Mouse (Mus musculus) heart, embryonic 15.5 days (tissue): ENCODE data around the gene Olfr716. TPM values are rescaled to one million over a fixed set of nuclear protein-coding genes. Genes with fewer than 3 reads are reported as not detected.
"Not testable (repeated sequence)": the region's sequence is repeated elsewhere in the genome, so short reads cannot be mapped to it uniquely, and the experiment has no call there.

Experiments used
- ATAC-seq: fragments of 200-750 bp; cut with Nextera tagmentation; replicated peaks from 2 replicates; pipeline ENCODE4 v1.8.0; 2017; ENCODE audit warnings: low read depth, moderate TSS enrichment; ENCODE audit not compliant: insufficient number of reproducible peaks, insufficient read depth, low FRiP score
- H3K27ac ChIP-seq: fragments of 300-500 bp; sonication (generic); 2 replicates; pipeline ENCODE4 v1.5.1; 2015; ENCODE audit warnings: mild to moderate bottlenecking, inconsistent platforms
- H3K27me3 ChIP-seq: fragments of 300-500 bp; sonication (generic); 2 replicates; pipeline ENCODE4 v1.6.1; 2015; ENCODE audit warnings: inconsistent platforms
- H3K36me3 ChIP-seq: fragments of 300-500 bp; sonication (generic); 2 replicates; pipeline ENCODE4 v1.6.1; 2015; ENCODE audit warnings: mild to moderate bottlenecking, inconsistent platforms
- H3K4me1 ChIP-seq: fragments of 300-500 bp; sonication (generic); replicated peaks from 2 replicates; pipeline ENCODE4 v1.6.1; 2015; ENCODE audit warnings: inconsistent platforms
- H3K4me2 ChIP-seq: fragments of 300-500 bp; sonication (generic); 2 replicates; pipeline ENCODE4 v1.6.1; 2015; ENCODE audit warnings: inconsistent platforms, mild to moderate bottlenecking, moderate library complexity
- H3K4me3 ChIP-seq: fragments of 300-500 bp; sonication (generic); 2 replicates; pipeline ENCODE4 v1.5.1; 2015; ENCODE audit warnings: mild to moderate bottlenecking, inconsistent platforms
- H3K9ac ChIP-seq: fragments of 300-500 bp; sonication (generic); 2 replicates; pipeline ENCODE4 v1.6.1; 2015; ENCODE audit warnings: mild to moderate bottlenecking, inconsistent platforms
- H3K9me3 ChIP-seq: fragments of 300-500 bp; sonication (generic); replicated peaks from 2 replicates; pipeline ENCODE4 v1.6.1; 2016; ENCODE audit warnings: inconsistent platforms
- WGBS: fragments of 180-500 bp; shearing (Covaris S2); methylation state at CpG from one replicate; pipeline ENCODE4 v1.1.7; 2015; ENCODE audit warnings: mixed read lengths; 5-methylcytosine and 5-hydroxymethylcytosine counted together
- polyA plus RNA-seq: library from polyadenylated mRNA; unstranded; fragments of >200 nt; fragmentation: Nextera tagmentation; extraction: Ambion mirVana; gene quantifications from 2 replicates; pipeline ENCODE4 v1.2.1, GENCODE M21; 2015

Gene Olfr716
- polyA plus RNA-seq: not detected in 2 replicates

GRCm38 (mm10) chr7:107138027-107138426 lies at the start of gene Olfr716:
TSS of gene Olfr716 (plus strand) at chr7:107138327.
- not testable (repeated sequence) for ATAC-seq, H3K27me3 ChIP-seq, H3K9ac ChIP-seq, H3K27ac ChIP-seq, H3K4me2 ChIP-seq, H3K36me3 ChIP-seq, H3K9me3 ChIP-seq, H3K4me1 ChIP-seq, H3K4me3 ChIP-seq
- WGBS: 60% methylated on average over 2 of the region's 2 CpGs

- Histone ChIP-seq H3K9me3 (no peaks in the 10 kb centered on the region), H3K4me3 (no peak within 1 kb of the TSS), H3K9ac (no peak within 1 kb of the TSS), H3K4me2 (no peak within 1 kb of the TSS), H3K36me3 (no peaks in the 10 kb centered on the region), H3K4me1 (no peaks in the 10 kb centered on the region), H3K27ac (no peak within 1 kb of the TSS), H3K27me3 (no peaks in the 10 kb centered on the region)
- ATAC-seq: no peak
- 26% methylated on average over 1 of the region's 1 CpGs for WGBS
These were observed 45.2 kb upstream of the Olfr716 start, which contains the start of gene Olfr17 for GRCm38 (mm10) chr7:107092920-107093319. TSS of gene Olfr17 (plus strand) at chr7:107093220.

- H3K9ac ChIP-seq, H3K4me3 ChIP-seq, H3K36me3 ChIP-seq, H3K27me3 ChIP-seq, H3K4me1 ChIP-seq, H3K9me3 ChIP-seq, H3K27ac ChIP-seq, ATAC-seq, H3K4me2 ChIP-seq: not testable (repeated sequence)
- 63% methylated on average over 2 of the region's 2 CpGs for WGBS
These were observed 27.9 kb upstream of the Olfr716 start, which contains the start of gene Olfr715b for GRCm38 (mm10) chr7:107110269-107110668. TSS of gene Olfr715b (minus strand) at chr7:107110369.

- H3K9me3 ChIP-seq, H3K4me3 ChIP-seq, H3K27me3 ChIP-seq, ATAC-seq, H3K4me1 ChIP-seq, H3K27ac ChIP-seq, H3K9ac ChIP-seq, H3K36me3 ChIP-seq, H3K4me2 ChIP-seq: not testable (repeated sequence)
- 74% methylated on average over 3 of the region's 3 CpGs for WGBS
These were observed 7.1 kb upstream of the Olfr716 start, which contains the start of gene Olfr715 for GRCm38 (mm10) chr7:107130983-107131382. TSS of gene Olfr715 (minus strand) at chr7:107131083.

- whole genome bisulfite sequencing: 73% methylated on average over 10 of the region's 10 CpGs
- no peaks in the 10 kb centered on the region for H3K27me3 ChIP-seq
- H3K9me3 ChIP-seq: no peaks in the 10 kb centered on the region
- no peak for ATAC-seq
- no peak within 1 kb of the TSS for H3K4me3 ChIP-seq
- no peaks in the 10 kb centered on the region for H3K4me1 ChIP-seq
- H3K4me2 ChIP-seq: no peak within 1 kb of the TSS
- H3K27ac ChIP-seq: no peak within 1 kb of the TSS
- no peaks in the 10 kb centered on the region for H3K36me3 ChIP-seq
- H3K9ac ChIP-seq: no peak within 1 kb of the TSS
These were observed 28.6 kb downstream of the Olfr716 start, which contains the start of gene Nlrp14 for GRCm38 (mm10) chr7:107166690-107167089. TSS of gene Nlrp14 (plus strand) at chr7:107166990.

GRCm38 (mm10) chr7:107180406-107180805 lies 42.3 kb downstream of the Olfr716 start:
- Histone ChIP-seq H3K4me3 (no peak overlapping the region), H3K27ac (no peak overlapping the region), H3K27me3 (no peaks in the 10 kb centered on the region), H3K9ac (no peak overlapping the region), H3K9me3 (no peaks in the 10 kb centered on the region), H3K36me3 (no peaks in the 10 kb centered on the region), H3K4me2 (no peak overlapping the region), H3K4me1 (no peaks in the 10 kb centered on the region)
- ATAC-seq: no peak
- WGBS: 29% methylated on average over 2 of the region's 2 CpGs

Other genes starting within 250 kb of the Olfr716 start
- gene Olfr707, start 237.1 kb upstream of the Olfr716 start, polyA plus RNA-seq: not detected in 2 replicates
- not detected in 2 replicates for gene Olfr1532-ps1, start 230.3 kb upstream of the Olfr716 start, polyA plus RNA-seq
- not detected in 2 replicates for gene Olfr709-ps1, start 206.1 kb upstream of the Olfr716 start, polyA plus RNA-seq
- gene Olfr710, start 190.0 kb upstream of the Olfr716 start, polyA plus RNA-seq: not detected in 2 replicates
- gene Olfr6, start 174.4 kb upstream of the Olfr716 start, polyA plus RNA-seq: not detected in 2 replicates
- gene Olfr711, start 162.9 kb upstream of the Olfr716 start, polyA plus RNA-seq: not detected in 2 replicates
- gene Olfr2, start 132.3 kb upstream of the Olfr716 start, polyA plus RNA-seq: not detected in 2 replicates
- not detected in 2 replicates for gene Olfr713, start 107.2 kb upstream of the Olfr716 start, polyA plus RNA-seq
- not detected in 2 replicates for gene Olfr714, start 67.3 kb upstream of the Olfr716 start, polyA plus RNA-seq
- gene Olfr17, start 45.1 kb upstream of the Olfr716 start, polyA plus RNA-seq: not detected in 2 replicates
- gene Olfr715b, start 28.0 kb upstream of the Olfr716 start, polyA plus RNA-seq: not detected in 2 replicates
- not detected in 2 replicates for gene Olfr715, start 7.2 kb upstream of the Olfr716 start, polyA plus RNA-seq
- gene Nlrp14, start 28.7 kb downstream of the Olfr716 start, polyA plus RNA-seq: not detected in 2 replicates
- not detected in 2 replicates for gene Rbmxl2, start 71.1 kb downstream of the Olfr716 start, polyA plus RNA-seq
- 0.31 and 0.86 TPM in 2 replicates for gene Syt9, start 232.4 kb downstream of the Olfr716 start, polyA plus RNA-seq